Mouse (Mus musculus) T-helper 17 cell (primary cell): ENCODE data around the gene Blvrb.

ENCODE experiments used
- in situ Hi-C, 2 experiments: fragments of 300-600 bp; cut with MboI, MseI; formaldehyde crosslinking; loops; 1 replicate in 1 of 2; 2 replicates in 1 of 2; pipeline ENCODE4 v1.15.1; 2025; ENCODE audit warnings: high pct_unique_total_duplicates in 2 of 2

The Blvrb gene

DNA sequence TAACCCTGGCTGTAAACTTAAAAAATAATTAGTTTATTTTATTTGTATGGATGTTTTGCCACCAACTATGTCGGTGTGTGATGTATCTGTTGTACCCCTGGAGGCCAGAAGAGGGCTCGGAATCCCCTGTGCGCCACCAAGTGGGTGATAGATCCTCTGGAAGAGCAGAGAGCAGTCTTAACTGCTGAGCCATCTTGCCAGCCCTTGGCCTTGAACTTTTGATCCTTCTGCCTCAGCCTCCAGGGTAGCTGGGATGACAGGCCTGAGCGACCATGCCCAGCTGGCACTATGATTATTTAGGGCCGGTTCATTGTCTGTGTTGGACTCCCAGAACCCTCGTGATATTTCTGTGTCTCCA lies 60.8 kb downstream of the Blvrb start:
- in situ Hi-C loops: no loop called here

DNA sequence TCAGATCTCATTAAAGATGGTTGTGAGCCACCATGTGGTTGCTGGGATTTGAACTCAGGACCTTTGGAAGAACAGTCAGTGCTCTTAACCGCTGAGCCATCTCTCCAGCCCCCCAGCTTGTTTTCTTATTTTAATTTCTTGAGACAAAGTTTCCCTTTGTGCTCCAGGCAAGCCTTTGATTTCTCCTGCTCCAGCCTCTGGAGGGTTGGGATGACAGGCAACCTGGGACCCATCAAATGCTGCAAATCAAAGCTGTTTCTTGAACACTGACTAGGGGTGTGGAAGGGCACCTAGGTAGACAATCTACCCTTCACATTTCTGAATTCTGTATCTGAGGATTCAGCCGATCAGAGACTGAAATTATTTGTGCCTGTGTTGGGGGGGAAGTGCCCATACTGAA lies 63.0 kb downstream of the Blvrb start:
- in situ Hi-C loops: no loop called here

DNA sequence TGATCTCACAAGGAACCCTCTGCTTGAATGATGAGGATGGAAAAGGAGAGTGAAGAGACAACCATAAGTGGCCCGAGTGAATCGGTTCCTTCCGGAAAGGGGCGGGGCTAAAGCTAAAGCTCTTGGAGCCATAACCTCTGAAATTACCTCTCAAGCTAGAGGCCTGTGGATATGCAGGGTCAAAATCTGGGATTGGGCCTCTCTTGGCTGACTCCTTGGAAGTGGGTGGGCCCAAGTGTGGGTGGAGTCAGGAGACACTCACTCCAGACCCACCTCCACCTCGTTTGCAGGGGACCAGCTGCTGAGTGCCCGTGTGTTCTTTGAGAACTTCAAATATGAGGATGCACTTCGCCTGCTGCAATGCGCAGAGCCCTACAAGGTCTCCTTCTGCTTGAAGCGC lies 67.2 kb downstream of the Blvrb start:
- in situ Hi-C loops: no loop called here
